Mouse (Mus musculus) heart, embryonic 14.5 days (tissue): Measurements from ENCODE around the gene Helt. TPM values are rescaled to one million over a fixed set of nuclear protein-coding genes. Genes with fewer than 3 reads are reported as not detected.

Source experiments
- ATAC-seq: fragments of 200-750 bp; cut with Nextera tagmentation; 2 replicates; pipeline ENCODE4 v1.8.0; 2017; ENCODE audit warnings: low read depth, moderate TSS enrichment; ENCODE audit not compliant: insufficient number of reproducible peaks, insufficient read depth, low FRiP score
- H3K27ac ChIP-seq, 2 experiments: fragments of 200-500 bp in 1 of 2; fragments of 300-500 bp in 1 of 2; sonication (generic) in 1 of 2; replicated peaks in 1 of 2; 2 replicates each; pipeline ENCODE4 v1.5.1; 2012 to 2014; ENCODE audit warnings: low read depth in 2 of 2, low read length in 2 of 2, control low read depth in 1 of 2, mild to moderate bottlenecking in 1 of 2, mixed read lengths in 1 of 2; ENCODE audit not compliant: control insufficient read depth in 1 of 2, insufficient read depth in 1 of 2
- H3K27me3 ChIP-seq: fragments of 300-500 bp; sonication (generic); 2 replicates; pipeline ENCODE4 v1.6.1; 2014; ENCODE audit warnings: mild to moderate bottlenecking, low read length, control low read depth; ENCODE audit not compliant: control insufficient read depth, insufficient read depth
- H3K36me3 ChIP-seq: fragments of 300-500 bp; sonication (generic); 2 replicates; pipeline ENCODE4 v1.6.1; 2014; ENCODE audit warnings: mild to moderate bottlenecking, control low read depth, low read length, mixed read lengths; ENCODE audit not compliant: control insufficient read depth, insufficient read depth
- H3K4me1 ChIP-seq, 2 experiments: fragments of 200-500 bp in 1 of 2; fragments of 300-500 bp in 1 of 2; sonication (generic) in 1 of 2; 2 replicates each; pipeline ENCODE4 v1.6.1; 2012 to 2014; ENCODE audit warnings: low read length in 2 of 2, control low read depth in 1 of 2, mixed read lengths in 1 of 2; ENCODE audit not compliant: control insufficient read depth in 2 of 2, insufficient read depth in 2 of 2
- H3K4me2 ChIP-seq: fragments of 300-500 bp; sonication (generic); 2 replicates; pipeline ENCODE4 v1.6.1; 2014; ENCODE audit warnings: mild to moderate bottlenecking, low read length
- H3K4me3 ChIP-seq, 2 experiments: fragments of 200-500 bp in 1 of 2; fragments of 300-500 bp in 1 of 2; sonication (generic) in 1 of 2; 2 replicates each; pipeline ENCODE4 v1.5.1; 2012 to 2014; ENCODE audit warnings: low read length in 2 of 2, mild to moderate bottlenecking in 2 of 2, control low read depth in 1 of 2, low read depth in 1 of 2, moderate library complexity in 1 of 2; ENCODE audit not compliant: control insufficient read depth in 1 of 2, insufficient read depth in 1 of 2
- H3K9ac ChIP-seq: fragments of 300-500 bp; sonication (generic); 2 replicates; pipeline ENCODE4 v1.6.1; 2014; ENCODE audit warnings: mild to moderate bottlenecking, low read length
- H3K9me3 ChIP-seq: fragments of 300-500 bp; sonication (generic); 2 replicates; pipeline ENCODE4 v1.6.1; 2016; ENCODE audit warnings: low read length, control low read depth; ENCODE audit not compliant: control insufficient read depth
- WGBS: fragments of 180-500 bp; shearing (Covaris S2); extraction: QIAGEN DNeasy Blood & Tissue Kit; methylation state at CpG from one replicate; pipeline ENCODE4 v1.1.7; 2014; 5-methylcytosine and 5-hydroxymethylcytosine counted together
- polyA plus RNA-seq: library from polyadenylated mRNA; unstranded; fragments of >200 nt; fragmentation: Nextera tagmentation; extraction: Ambion mirVana; gene quantifications from 2 replicates; pipeline ENCODE4 v1.2.1, GENCODE M21; 2014

Helt gene
- polyA plus RNA-seq, 1 experiment from 2014 or later: not detected

GRCm38 (mm10) chr8:46257921-46258682 lies 36.4 kb downstream of the Helt start:
- no peak overlapping the region for H3K4me3 ChIP-seq
- H3K9ac ChIP-seq: no peak overlapping the region
- 37% methylated on average over 19 of the region's 19 CpGs for WGBS
- H3K4me2 ChIP-seq: peak overlapping the region; percentile 36
- no peaks in the 10 kb centered on the region for H3K36me3 ChIP-seq
- ATAC-seq: no peak
- H3K27me3 ChIP-seq: no peaks in the 10 kb centered on the region
- H3K27ac ChIP-seq: no peak overlapping the region
- H3K9me3 ChIP-seq: no peaks in the 10 kb centered on the region
- no peaks in the 10 kb centered on the region for H3K4me1 ChIP-seq

DNA sequence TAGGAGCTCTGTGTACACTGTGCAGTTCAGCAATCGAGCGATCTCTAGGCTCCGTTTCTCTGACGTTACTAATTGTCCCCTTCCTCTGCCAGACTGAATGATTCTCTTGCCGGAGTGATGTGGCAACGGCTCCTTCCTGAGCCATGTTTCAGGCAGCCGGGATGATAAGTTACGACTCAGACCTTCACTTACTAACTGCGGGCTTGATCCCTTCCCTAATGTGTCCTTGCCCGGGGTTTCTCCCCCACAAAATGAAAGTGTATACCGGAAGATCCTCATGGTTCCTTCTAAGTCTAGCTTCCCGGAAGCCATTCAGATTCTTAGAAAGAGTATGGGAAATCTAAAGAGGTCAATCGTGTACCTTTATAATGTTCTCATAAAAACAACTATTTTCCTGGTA lies 42.0 kb downstream of the Helt start:
- no peak for ATAC-seq
- H3K9ac ChIP-seq: no peak overlapping the region
- H3K27me3 ChIP-seq: no peaks in the 10 kb centered on the region
- peaks cover 0 to 2% of the 10 kb centered on the region in 2 experiments; a peak in 1 of 4 replicates for H3K4me1 ChIP-seq
- no peaks in the 10 kb centered on the region for H3K9me3 ChIP-seq
- 67% methylated on average over 13 of the region's 13 CpGs for WGBS
- H3K4me3 ChIP-seq: no peak overlapping the region
- no peaks in the 10 kb centered on the region for H3K36me3 ChIP-seq
- H3K27ac ChIP-seq: no peak overlapping the region
- no peak overlapping the region; the same call in 1 of the 2 replicates for H3K4me2 ChIP-seq

- H3K9me3 ChIP-seq: no peaks in the 10 kb centered on the region
- no peak overlapping the region for H3K4me3 ChIP-seq
- peaks cover 2% of the 10 kb centered on the region in 2 experiments; a peak in 2 of 4 replicates for H3K4me1 ChIP-seq
- H3K4me2 ChIP-seq: no peak overlapping the region
- no peaks in the 10 kb centered on the region for H3K27me3 ChIP-seq
- no peaks in the 10 kb centered on the region for H3K36me3 ChIP-seq
- 58% methylated on average over 10 of the region's 10 CpGs for WGBS
- H3K9ac ChIP-seq: no peak overlapping the region
- H3K27ac ChIP-seq: no peak overlapping the region
- ATAC-seq: no peak
These were observed 42.9 kb downstream of the Helt start for GRCm38 (mm10) chr8:46251561-46251960.

- WGBS: 19% methylated on average over 11 of the region's 11 CpGs
- Histone ChIP-seq H3K36me3 (no peaks in the 10 kb centered on the region), H3K27me3 (no peaks in the 10 kb centered on the region), H3K4me2 (peak overlapping the region; percentile 56), H3K4me1 (peaks cover 6 to 11% of the 10 kb centered on the region in 2 experiments; a peak in 3 of 4 replicates), H3K27ac (peak overlapping the region; percentile 53 to 55), H3K9ac (peak overlapping the region; percentile 44; the same call in 1 of the 2 replicates), H3K9me3 (no peaks in the 10 kb centered on the region), H3K4me3 (0 out of 4 replicates have a peak overlapping the region, but pooled peaks of 1 of the 2 experiments have one; percentile 9)
- ATAC-seq: no peak
These were observed 48.1 kb downstream of the Helt start for GRCm38 (mm10) chr8:46246346-46246745.

DNA sequence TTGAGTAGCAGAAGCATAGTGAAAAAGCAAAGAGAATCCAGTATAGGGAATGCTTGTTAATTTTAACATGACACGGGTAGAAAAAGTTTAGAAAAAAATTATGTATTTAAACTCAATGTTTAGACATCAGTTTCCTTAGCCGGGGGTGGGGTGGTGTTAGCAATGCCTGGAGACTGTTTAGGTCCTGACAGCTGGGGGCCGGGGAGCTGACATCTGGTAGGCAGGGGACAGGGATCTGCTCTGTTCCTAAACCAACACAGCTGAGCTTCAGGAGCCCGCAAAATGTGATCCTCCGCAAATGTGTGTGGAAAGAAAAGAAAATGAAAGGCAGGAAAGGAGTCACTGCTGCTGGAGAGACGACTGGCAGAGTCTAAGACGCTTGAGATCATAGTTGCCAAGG lies 51.5 kb downstream of the Helt start:
- no peak overlapping the region for H3K27ac ChIP-seq
- H3K4me1 ChIP-seq: peaks cover 6 to 11% of the 10 kb centered on the region in 2 experiments; a peak in 3 of 4 replicates
- no peak overlapping the region for H3K4me3 ChIP-seq
- no peaks in the 10 kb centered on the region for H3K9me3 ChIP-seq
- 0 out of 2 replicates have a peak overlapping the region, but pooled peaks have one; percentile 21 for H3K9ac ChIP-seq
- H3K27me3 ChIP-seq: no peaks in the 10 kb centered on the region
- ATAC-seq: no peak
- no peaks in the 10 kb centered on the region for H3K36me3 ChIP-seq
- no peak overlapping the region for H3K4me2 ChIP-seq
- 33% methylated on average over 7 of the region's 7 CpGs for WGBS

Other genes with a start within 250 kb of the Helt start
- gene Cfap97, start 142.9 kb downstream of the Helt start, polyA plus RNA-seq: 19.5 and 21.8 TPM in 2 replicates
- 6.8 and 8.8 TPM in 2 replicates for gene Snx25, start 142.5 kb downstream of the Helt start, polyA plus RNA-seq
- 2,296 and 2,316 TPM in 2 replicates for gene Slc25a4, start 83.4 kb downstream of the Helt start, polyA plus RNA-seq
- 44.1 and 51.1 TPM in 2 replicates for gene Acsl1, start 176.4 kb upstream of the Helt start, polyA plus RNA-seq